Mouse (Mus musculus): ENCODE results near the gene Hist2h2ab.
"Not testable (repeated sequence)": the region's sequence is repeated elsewhere in the genome, so short reads cannot be mapped to it uniquely, and the experiment has no call there.

Gene Hist2h2ab

DNA sequence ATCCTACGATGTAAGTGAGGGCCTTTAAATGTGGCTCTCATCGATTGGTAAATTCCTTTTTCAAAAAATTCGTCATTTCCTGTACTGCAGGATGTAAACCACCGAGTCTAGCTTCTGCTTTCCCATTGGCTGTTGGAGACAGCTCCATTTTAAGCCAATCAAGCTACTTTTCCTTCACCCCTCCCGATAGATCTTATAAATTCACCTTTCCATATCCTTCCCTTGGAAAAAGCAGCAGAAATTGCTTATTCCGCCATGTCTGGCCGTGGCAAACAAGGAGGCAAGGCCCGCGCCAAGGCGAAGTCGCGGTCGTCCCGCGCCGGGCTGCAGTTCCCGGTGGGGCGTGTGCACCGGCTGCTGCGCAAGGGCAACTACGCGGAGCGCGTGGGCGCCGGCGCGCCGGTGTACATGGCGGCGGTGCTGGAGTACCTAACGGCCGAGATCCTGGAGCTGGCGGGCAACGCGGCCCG is at the start of gene Hist2h2ab, which contains the start of gene Bola1:
Gene Hist2h2ab (plus strand): TSS at position 205 of the 470 bp plus-strand sequence.
Gene Bola1 (minus strand): TSS at position 49 of the 470 bp plus-strand sequence.
- DNase-seq, result peak; percentile 75 to 89

DNA sequence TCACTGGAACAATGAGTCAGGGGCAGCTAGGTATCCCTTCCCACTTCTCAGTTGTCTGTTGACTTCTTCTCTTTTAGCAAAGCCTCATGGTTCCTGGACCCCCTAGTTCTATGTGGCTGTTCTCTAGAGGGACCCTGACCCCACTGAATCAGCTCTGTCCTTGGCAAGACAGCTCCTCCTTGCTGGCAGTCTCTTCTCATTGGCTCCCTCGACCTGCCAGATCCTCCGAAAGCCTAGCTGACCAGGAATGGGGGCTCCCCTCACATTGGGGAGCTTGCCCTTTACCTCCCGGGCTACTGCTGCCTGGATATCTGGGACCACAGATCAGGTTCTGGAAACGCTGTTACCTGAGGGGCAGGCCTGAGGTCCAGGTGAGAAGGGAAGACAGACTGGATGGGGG is 49.4 kb upstream of the Hist2h2ab start:
- DNase-seq, result no peak

DNA sequence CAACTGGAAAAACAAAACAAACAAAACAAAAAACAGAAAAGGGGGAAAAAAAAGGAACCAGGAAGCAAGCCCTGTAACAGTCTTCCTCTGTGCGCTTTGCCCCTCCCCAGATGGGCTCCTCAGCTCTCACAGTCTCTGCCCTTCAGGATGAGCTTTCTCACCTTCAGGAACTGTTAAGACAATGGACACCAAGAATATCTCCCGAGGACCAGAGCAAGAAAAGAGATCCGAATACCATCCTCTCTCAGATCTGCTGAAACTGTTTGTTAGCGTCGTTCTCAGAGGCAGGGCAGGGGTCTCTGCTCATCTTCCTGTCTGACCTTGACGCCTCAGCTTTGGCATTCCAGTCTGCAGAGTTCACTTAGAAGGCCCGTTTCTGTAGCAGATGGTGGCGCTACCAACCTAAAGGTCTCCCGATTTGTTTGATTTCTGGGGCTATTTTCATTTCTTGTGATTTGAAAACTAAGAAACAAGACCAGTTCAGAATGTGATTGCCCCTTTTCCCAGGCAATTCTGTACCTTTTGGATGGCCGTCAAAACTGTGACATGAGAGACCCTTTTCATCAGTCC is 48.6 kb upstream of the Hist2h2ab start:
- DNase-seq, result peak in 1 of 2 experiments; percentile 31

GRCm38 (mm10) chr3:96171583-96172196 is 48.0 kb upstream of the Hist2h2ab start:
- no peak for DNase-seq

- peak; percentile 89 to 90 for DNase-seq
Measured at GRCm38 (mm10) chr3:96172197-96173178, 47.2 kb upstream of the Hist2h2ab start, which contains the start of gene Sf3b4. Gene Sf3b4 (plus strand): TSS chr3:96172332.

DNA sequence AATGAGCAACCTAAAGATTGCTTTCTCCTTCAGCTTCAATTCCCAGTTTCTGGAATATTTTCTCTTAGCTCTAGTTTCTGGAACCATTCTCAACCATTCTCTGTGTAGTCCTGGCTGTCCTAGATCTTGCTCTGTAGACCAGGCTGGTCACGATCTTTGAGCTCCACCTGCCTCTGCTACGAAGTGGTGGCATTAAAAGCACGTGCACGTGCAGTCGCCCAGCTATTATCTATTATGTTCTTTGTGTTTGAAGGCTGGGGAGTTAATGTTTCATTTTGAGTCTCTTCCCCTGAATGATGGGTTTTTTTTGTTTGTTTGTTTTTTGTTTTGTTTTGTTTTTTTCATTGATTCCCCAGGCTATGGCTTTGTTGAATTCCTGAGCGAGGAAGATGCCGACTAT is 46.5 kb upstream of the Hist2h2ab start:
- no peak for DNase-seq

- not testable (repeated sequence) for DNase-seq
Measured at GRCm38 (mm10) chr3:96174042-96174441, 45.6 kb upstream of the Hist2h2ab start.

- no peak for DNase-seq
Measured at GRCm38 (mm10) chr3:96175251-96175650, 44.4 kb upstream of the Hist2h2ab start.

GRCm38 (mm10) chr3:96178427-96178826 is 41.2 kb upstream of the Hist2h2ab start:
- DNase-seq, result no peak

- DNase-seq, result no peak
Measured at GRCm38 (mm10) chr3:96178902-96179301, 40.8 kb upstream of the Hist2h2ab start.

DNA sequence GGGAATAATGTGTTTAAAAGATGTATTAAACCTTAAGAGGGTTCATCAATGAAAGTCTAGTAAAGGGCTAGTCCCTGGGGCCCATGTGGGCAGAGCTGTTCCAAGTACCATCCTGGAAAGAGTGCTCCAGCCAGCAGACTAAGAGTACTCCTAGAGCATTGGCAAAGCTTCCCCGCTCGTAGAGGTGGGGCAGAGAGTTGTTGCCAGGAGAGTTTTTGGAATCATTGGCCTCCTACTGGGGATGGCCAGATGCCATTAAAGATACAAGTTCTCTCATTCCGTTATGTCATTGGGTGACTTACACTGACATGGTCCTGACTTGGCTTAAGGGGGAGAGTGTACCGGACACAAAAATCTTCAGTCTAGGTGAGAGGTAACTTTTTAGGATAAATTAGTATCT is 40.1 kb upstream of the Hist2h2ab start:
- peak in 1 of 2 experiments; percentile 44 for DNase-seq

- peak; percentile 54 to 74 for DNase-seq
Measured at GRCm38 (mm10) chr3:96180727-96181477, 38.8 kb upstream of the Hist2h2ab start, which contains the start of gene Sv2a. Gene Sv2a (plus strand): TSS chr3:96181151.

- DNase-seq, result no peak
Measured at GRCm38 (mm10) chr3:96181510-96182381, 37.9 kb upstream of the Hist2h2ab start.

DNA sequence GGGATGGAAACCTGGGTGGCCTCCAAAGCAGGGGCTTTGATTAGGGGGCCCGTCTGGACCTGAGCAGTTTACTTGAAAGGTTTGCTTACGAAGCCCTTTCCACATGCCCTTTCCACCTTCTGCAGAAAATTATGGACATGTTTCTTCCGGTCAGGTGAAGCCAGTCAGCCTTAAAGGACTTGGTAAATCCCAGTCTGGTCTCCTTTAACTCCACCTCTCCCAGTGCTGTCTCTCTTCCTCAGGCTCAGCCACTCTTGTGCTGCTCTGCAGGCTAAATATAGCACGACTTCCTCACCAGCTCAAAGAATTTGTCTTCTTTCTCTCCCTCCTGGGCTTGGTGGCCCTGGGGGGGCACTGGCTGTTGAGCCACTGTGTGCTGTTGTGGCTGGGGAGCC is 37.3 kb upstream of the Hist2h2ab start:
- DNase-seq, result peak; percentile 18 to 37

DNA sequence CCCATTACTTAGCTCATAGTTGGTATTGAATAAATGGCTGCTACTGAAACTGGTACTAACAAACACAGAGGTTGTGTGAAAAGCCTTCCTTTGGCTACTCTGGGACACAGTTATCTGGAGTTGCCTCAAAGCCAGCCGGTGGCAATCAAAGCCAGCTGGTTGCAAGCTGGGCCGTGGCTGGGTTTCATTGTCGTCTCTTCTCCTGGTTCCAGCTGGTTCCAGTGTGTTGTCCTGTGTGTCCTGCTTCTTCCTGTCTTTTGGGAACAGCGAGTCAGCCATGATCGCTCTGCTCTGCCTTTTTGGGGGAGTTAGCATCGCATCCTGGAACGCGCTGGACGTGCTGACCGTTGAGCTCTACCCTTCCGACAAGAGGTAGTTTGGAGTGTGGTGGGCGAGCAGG is 26.7 kb upstream of the Hist2h2ab start:
- DNase-seq, result no peak

- no peak for DNase-seq
Measured at GRCm38 (mm10) chr3:96194966-96195365, 24.7 kb upstream of the Hist2h2ab start.

DNA sequence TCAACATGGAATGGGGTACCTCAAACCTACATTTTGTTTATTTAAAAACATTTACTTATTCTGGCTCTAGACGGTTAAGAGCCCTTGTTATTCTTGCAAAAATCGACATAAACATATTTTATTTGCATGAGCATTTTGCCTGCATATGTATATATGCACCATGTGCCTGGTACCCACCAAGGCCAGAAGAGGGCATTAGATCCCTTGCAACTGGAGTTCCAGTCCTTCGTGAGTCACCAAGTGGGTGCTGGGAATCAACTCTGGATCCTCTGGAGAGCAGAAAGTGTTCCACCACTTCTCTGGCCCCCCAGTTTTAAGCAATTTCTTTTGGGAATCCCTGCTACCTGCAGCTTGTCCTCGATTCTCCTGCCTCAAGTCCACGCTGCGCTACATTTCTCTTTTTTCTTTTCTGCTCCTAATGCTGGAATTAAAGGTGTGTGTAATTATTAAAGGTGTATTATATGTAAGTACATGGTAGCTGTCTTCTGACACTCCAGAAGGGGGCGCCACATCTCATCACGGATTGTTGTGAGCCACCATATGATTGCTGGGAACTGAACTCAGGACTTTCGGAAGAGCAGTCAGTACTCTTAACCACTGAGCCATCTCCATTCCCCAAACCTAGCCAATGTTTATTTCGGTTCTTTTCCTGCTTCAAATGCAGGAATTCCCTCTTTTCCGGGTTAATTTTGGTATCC is 23.9 kb upstream of the Hist2h2ab start:
- DNase-seq, result peak in 1 of 2 experiments; percentile 29

- no peak for DNase-seq
Measured at GRCm38 (mm10) chr3:96196437-96197128, 23.1 kb upstream of the Hist2h2ab start.

DNA sequence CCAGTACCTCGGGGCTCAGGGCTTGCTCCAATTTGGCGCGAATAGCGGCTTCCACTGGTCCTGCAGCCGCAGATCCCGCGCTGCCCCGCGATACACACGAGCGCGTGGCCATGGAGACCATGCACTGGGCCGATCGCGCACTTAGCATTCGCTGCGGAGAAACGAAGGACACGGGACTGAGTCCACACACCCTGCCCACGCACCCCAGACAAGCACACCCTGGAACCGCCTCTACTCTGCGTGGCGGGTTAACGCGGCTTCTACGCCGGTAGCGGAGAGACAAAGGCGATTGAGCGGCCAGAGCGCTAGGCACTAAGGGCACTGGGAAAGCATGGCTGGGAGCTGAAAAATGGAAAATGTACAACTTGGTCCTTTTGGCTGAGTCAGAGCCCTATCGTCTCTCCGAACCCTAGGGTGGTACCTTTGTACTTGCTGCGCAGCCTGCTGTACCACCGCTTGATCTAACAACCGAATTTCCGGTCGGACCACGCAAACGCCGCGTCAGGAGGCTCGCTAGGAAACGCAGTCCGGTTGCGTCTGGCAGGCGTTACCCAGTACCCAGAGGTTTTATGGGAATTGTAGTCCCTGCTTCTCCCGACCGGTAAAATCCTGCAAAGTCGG is 22.4 kb upstream of the Hist2h2ab start:
- DNase-seq, result peak; percentile 93 to 94
